Mouse (Mus musculus): ENCODE data around the gene Bag2. TPM values are rescaled to one million over a fixed set of nuclear protein-coding genes. Genes with fewer than 3 reads are reported as not detected.

Bag2 gene
- polyA plus RNA-seq (2012; fragmentation: generic; extraction: Trizol): 37.3 TPM

GRCm38 (mm10) chr1:33757491-33758041 lies at the start of gene Bag2:
Gene Bag2, minus strand, starts transcription at chr1:33757795.
- H3ac ChIP-seq (ENCODE audit: control insufficient read depth, insufficient read length): peak within 1 kb of the TSS; percentile 60
- H3K27me3 ChIP-seq (ENCODE audit: control insufficient read depth, insufficient read depth, insufficient read length): no peaks in the 10 kb centered on the region
- H3K4me3 ChIP-seq: peak within 1 kb of the TSS; percentile 57
- peaks cover 14% of the 10 kb centered on the region for H3K36me3 ChIP-seq (ENCODE audit: control insufficient read depth, insufficient read depth)
- H3K4me2 ChIP-seq (ENCODE audit: low read depth): peak within 1 kb of the TSS; percentile 100
- TF ChIP-seq TCF3 (IDR thresholded peaks at IDR 0.05; ENCODE audit: insufficient read length, low read depth): no peak
- TF ChIP-seq MYOD1 (IDR thresholded peaks at IDR 0.05; ENCODE audit: control insufficient read depth in 1 of 3, insufficient read length in 2 of 3, low read depth in 2 of 3): no peak
- TF ChIP-seq SRF (IDR thresholded peaks at IDR 0.05; ENCODE audit: control insufficient read depth, insufficient read length, low read depth): peak; percentile 81
- TF ChIP-seq REST (IDR thresholded peaks at IDR 0.05; ENCODE audit: insufficient read depth, insufficient read length): no peak
- no peak for TF ChIP-seq TCF12 (IDR thresholded peaks at IDR 0.05; ENCODE audit: insufficient read depth, poor library complexity, severe bottlenecking)
- peak; percentile 88 for TF ChIP-seq POLR2AphosphoS2 (IDR thresholded peaks at IDR 0.05; ENCODE audit: insufficient read length, low read depth)
- no peak for TF ChIP-seq CEBPB (IDR thresholded peaks at IDR 0.05; ENCODE audit: insufficient read depth, poor library complexity, severe bottlenecking)
- no peak for TF ChIP-seq MYOG (IDR thresholded peaks at IDR 0.05; ENCODE audit: control insufficient read depth in 1 of 3, insufficient read depth in 1 of 3, insufficient read length in 2 of 3, low read depth in 2 of 3)
- TF ChIP-seq E2F4 (IDR thresholded peaks at IDR 0.05; ENCODE audit: insufficient read depth): no peak
- TF ChIP-seq MAX (IDR thresholded peaks at IDR 0.05; ENCODE audit: low read depth): no peak
- peak; percentile 86 for TF ChIP-seq POLR2A (IDR thresholded peaks at IDR 0.05; ENCODE audit: insufficient read length, low read depth)
- no peak for TF ChIP-seq USF1 (IDR thresholded peaks at IDR 0.05; ENCODE audit: low read depth)
- H3K79me2 ChIP-seq (ENCODE audit: control insufficient read depth, insufficient read depth): peaks cover 31% of the 10 kb centered on the region

DNA sequence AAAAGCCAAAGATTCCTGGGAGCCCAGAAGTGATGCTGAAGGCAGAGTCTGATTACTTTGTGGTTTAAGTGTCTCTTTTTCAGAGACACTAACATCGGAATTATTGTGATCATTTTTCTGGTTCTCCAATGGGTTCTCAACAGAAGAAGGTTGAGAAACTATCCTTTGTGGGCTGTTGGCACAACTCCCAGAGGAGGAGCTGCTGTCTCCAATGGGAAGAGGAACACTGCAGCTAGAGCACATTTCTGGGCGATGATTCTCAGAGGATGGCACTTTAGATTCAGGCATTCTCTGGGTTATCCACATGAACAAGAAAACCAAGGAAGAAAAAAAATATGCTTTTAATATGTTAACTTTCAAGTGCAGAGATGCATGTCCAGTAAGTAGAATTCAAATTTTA lies 45.7 kb upstream of the Bag2 start:
- H3K4me3 ChIP-seq: no peak overlapping the region
- H3K36me3 ChIP-seq (ENCODE audit: control insufficient read depth, insufficient read depth): peaks cover 51% of the 10 kb centered on the region
- TF ChIP-seq TCF3 (IDR thresholded peaks at IDR 0.05; ENCODE audit: insufficient read length, low read depth) (no peak), SRF (IDR thresholded peaks at IDR 0.05; ENCODE audit: control insufficient read depth, insufficient read length, low read depth) (no peak), MYOD1 (IDR thresholded peaks at IDR 0.05; ENCODE audit: control insufficient read depth in 1 of 3, insufficient read length in 2 of 3, low read depth in 2 of 3) (no peak), REST (IDR thresholded peaks at IDR 0.05; ENCODE audit: insufficient read depth, insufficient read length) (no peak), E2F4 (IDR thresholded peaks at IDR 0.05; ENCODE audit: insufficient read depth) (no peak), POLR2A (IDR thresholded peaks at IDR 0.05; ENCODE audit: insufficient read length, low read depth) (no peak), POLR2AphosphoS2 (IDR thresholded peaks at IDR 0.05; ENCODE audit: insufficient read length, low read depth) (no peak), MAX (IDR thresholded peaks at IDR 0.05; ENCODE audit: low read depth) (no peak), USF1 (IDR thresholded peaks at IDR 0.05; ENCODE audit: low read depth) (no peak), MYOG (IDR thresholded peaks at IDR 0.05; ENCODE audit: control insufficient read depth in 1 of 3, insufficient read depth in 1 of 3, insufficient read length in 2 of 3, low read depth in 2 of 3) (no peak), CEBPB (IDR thresholded peaks at IDR 0.05; ENCODE audit: insufficient read depth, poor library complexity, severe bottlenecking) (no peak), TCF12 (IDR thresholded peaks at IDR 0.05; ENCODE audit: insufficient read depth, poor library complexity, severe bottlenecking) (no peak)
- no peak overlapping the region for H3K4me2 ChIP-seq (ENCODE audit: low read depth)
- H3K27me3 ChIP-seq (ENCODE audit: control insufficient read depth, insufficient read depth, insufficient read length): no peaks in the 10 kb centered on the region
- peaks cover 89% of the 10 kb centered on the region for H3K79me2 ChIP-seq (ENCODE audit: control insufficient read depth, insufficient read depth)
- no peak overlapping the region for H3ac ChIP-seq (ENCODE audit: control insufficient read depth, insufficient read length)

- H3K27me3 ChIP-seq (ENCODE audit: control insufficient read depth, insufficient read depth, insufficient read length): no peaks in the 10 kb centered on the region
- no peak overlapping the region for H3K4me2 ChIP-seq (ENCODE audit: low read depth)
- H3K36me3 ChIP-seq (ENCODE audit: control insufficient read depth, insufficient read depth): peaks cover 29% of the 10 kb centered on the region
- no peak for TF ChIP-seq E2F4 (IDR thresholded peaks at IDR 0.05; ENCODE audit: insufficient read depth)
- TF ChIP-seq TCF12 (IDR thresholded peaks at IDR 0.05; ENCODE audit: insufficient read depth, poor library complexity, severe bottlenecking): no peak
- no peak for TF ChIP-seq SRF (IDR thresholded peaks at IDR 0.05; ENCODE audit: control insufficient read depth, insufficient read length, low read depth)
- TF ChIP-seq TCF3 (IDR thresholded peaks at IDR 0.05; ENCODE audit: insufficient read length, low read depth): no peak
- TF ChIP-seq POLR2AphosphoS2 (IDR thresholded peaks at IDR 0.05; ENCODE audit: insufficient read length, low read depth): no peak
- no peak for TF ChIP-seq POLR2A (IDR thresholded peaks at IDR 0.05; ENCODE audit: insufficient read length, low read depth)
- peaks cover 89% of the 10 kb centered on the region for H3K79me2 ChIP-seq (ENCODE audit: control insufficient read depth, insufficient read depth)
- H3ac ChIP-seq (ENCODE audit: control insufficient read depth, insufficient read length): no peak overlapping the region
- no peak overlapping the region for H3K4me3 ChIP-seq
These were observed 42.0 kb upstream of the Bag2 start for GRCm38 (mm10) chr1:33799620-33800019.

- no peaks in the 10 kb centered on the region for H3K27me3 ChIP-seq (ENCODE audit: control insufficient read depth, insufficient read depth, insufficient read length)
- TF ChIP-seq USF1 (IDR thresholded peaks at IDR 0.05; ENCODE audit: low read depth) (no peak), MYOG (IDR thresholded peaks at IDR 0.05; ENCODE audit: control insufficient read depth in 1 of 3, insufficient read depth in 1 of 3, insufficient read length in 2 of 3, low read depth in 2 of 3) (peak in 2 of 3 experiments; percentile 6 to 59), REST (IDR thresholded peaks at IDR 0.05; ENCODE audit: insufficient read depth, insufficient read length) (no peak), POLR2AphosphoS2 (IDR thresholded peaks at IDR 0.05; ENCODE audit: insufficient read length, low read depth) (no peak), POLR2A (IDR thresholded peaks at IDR 0.05; ENCODE audit: insufficient read length, low read depth) (no peak), TCF12 (IDR thresholded peaks at IDR 0.05; ENCODE audit: insufficient read depth, poor library complexity, severe bottlenecking) (no peak), CEBPB (IDR thresholded peaks at IDR 0.05; ENCODE audit: insufficient read depth, poor library complexity, severe bottlenecking) (no peak), TCF3 (IDR thresholded peaks at IDR 0.05; ENCODE audit: insufficient read length, low read depth) (no peak), SRF (IDR thresholded peaks at IDR 0.05; ENCODE audit: control insufficient read depth, insufficient read length, low read depth) (no peak), MAX (IDR thresholded peaks at IDR 0.05; ENCODE audit: low read depth) (no peak), MYOD1 (IDR thresholded peaks at IDR 0.05; ENCODE audit: control insufficient read depth in 1 of 3, insufficient read length in 2 of 3, low read depth in 2 of 3) (peak in 2 of 3 experiments; percentile 25 to 66), E2F4 (IDR thresholded peaks at IDR 0.05; ENCODE audit: insufficient read depth) (no peak)
- H3ac ChIP-seq (ENCODE audit: control insufficient read depth, insufficient read length): no peak overlapping the region
- no peak overlapping the region for H3K4me2 ChIP-seq (ENCODE audit: low read depth)
- H3K4me3 ChIP-seq: no peak overlapping the region
- H3K79me2 ChIP-seq (ENCODE audit: control insufficient read depth, insufficient read depth): peaks cover 28% of the 10 kb centered on the region
- H3K36me3 ChIP-seq (ENCODE audit: control insufficient read depth, insufficient read depth): no peaks in the 10 kb centered on the region
These were observed 30.9 kb upstream of the Bag2 start for GRCm38 (mm10) chr1:33788493-33788892.
